Mouse (Mus musculus) skeletal muscle tissue, postnatal 0 days (tissue): ENCODE measurements around the gene Krt25. TPM values are rescaled to one million over a fixed set of nuclear protein-coding genes. Genes with fewer than 3 reads are reported as not detected.

ENCODE experiments used
- polyA plus RNA-seq: library from polyadenylated mRNA; unstranded; fragments of >200 nt; fragmentation: Nextera tagmentation; extraction: Ambion mirVana; gene quantifications from 2 replicates; pipeline ENCODE4 v1.2.1, GENCODE M21; 2015

Krt25 gene
- not detected in 2 replicates for polyA plus RNA-seq

DNA sequence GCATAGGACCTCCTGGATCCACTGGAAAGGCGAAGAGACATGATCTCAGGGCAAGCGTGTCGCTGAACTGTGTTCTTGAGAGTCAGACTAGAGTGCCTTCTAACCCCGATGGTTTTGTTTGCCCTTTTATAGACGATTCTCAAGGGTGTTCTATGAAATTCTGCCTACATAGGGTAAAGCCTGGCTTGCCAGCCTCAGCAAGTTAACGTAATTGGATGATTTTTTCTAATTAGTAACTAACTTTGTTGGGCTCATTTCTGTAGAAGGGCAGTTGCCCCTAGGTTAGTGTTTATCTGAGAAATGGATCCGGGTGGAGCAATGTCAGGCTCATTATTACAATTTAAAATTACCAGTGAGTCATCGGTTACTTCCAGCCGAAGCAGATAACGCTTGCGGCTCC, at the start of gene Krt25:
Krt25 (minus strand) TSS at position 101 of the 400 bp plus-strand sequence.

DNA sequence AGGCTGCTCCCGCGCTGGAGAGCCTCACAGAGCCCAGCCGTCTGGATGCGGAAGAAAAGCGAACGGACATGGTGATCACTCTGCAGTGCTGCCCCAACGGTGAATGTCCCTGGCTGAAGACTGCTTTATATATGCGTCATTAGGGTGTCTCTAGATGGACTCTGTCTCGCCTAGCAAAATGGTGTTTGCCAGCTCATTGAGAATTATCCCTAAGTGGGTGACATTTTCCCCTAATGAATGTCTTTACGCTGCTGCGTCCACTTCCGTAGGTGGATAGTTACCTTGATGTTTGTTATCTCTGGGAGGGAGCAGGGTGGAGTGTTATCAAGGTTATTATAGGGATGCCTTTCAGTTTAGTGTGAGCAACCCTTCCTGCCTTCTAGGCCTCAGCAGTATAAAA, 28.3 kb upstream of the Krt25 start, which contains the start of gene Krt27:
Krt27 (minus strand) TSS at position 101 of the 400 bp plus-strand sequence.

DNA sequence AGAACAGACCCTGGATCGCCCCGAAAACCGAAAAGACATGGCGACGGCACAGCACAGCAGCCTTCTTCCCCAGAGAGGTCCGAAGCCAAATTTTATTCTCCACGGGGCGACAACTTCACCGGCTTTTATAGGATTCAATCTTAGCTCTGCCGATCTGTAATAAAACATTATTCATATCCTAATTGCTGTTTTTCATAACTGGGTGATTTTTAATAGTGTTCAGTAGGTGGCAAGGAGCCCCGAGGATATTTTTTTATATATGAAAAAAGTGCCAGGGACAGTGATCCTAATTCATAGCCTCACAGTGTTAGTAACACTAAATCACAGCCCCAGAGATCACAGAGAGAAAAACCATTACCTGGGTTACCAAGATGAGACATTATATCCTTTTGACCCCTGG, 15.1 kb upstream of the Krt25 start, which contains the start of gene Krt26:
Krt26 (minus strand) TSS at position 101 of the 400 bp plus-strand sequence.

DNA sequence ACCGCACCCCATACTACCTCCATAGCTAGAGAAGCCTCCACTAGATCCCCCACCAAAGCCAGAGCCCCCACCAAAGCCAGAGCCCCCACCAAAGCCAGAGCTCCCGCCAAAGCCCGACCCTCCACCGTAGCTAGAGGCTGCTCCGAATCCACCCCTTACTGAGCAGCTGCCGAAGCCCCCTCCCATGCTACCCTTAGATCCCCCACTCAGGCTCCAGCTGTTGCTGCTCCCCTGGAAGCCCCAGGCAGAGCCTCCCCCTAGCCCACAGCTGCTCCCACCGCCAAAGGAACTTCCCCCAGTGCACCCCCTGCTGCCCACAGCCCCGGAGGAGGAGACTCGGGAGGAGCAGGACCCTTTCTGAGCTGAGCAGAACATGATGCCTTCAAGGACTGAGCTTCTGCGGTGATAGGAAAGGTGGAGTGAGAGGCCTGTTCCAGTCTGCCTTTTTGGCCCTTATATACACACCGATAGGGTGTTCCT, 37.9 kb downstream of the Krt25 start, which contains the start of gene Krt24:
Krt24 (minus strand) TSS at position 430 of the 480 bp plus-strand sequence.

Other genes with a start within 250 kb of the Krt25 start
- 0.06 and 0.09 TPM in 2 replicates for gene Tns4, start 233.6 kb downstream of the Krt25 start, polyA plus RNA-seq
- 0.21 and 0.23 TPM in 2 replicates for gene Ccr7, start 167.9 kb downstream of the Krt25 start, polyA plus RNA-seq
- gene Smarce1, start 91.9 kb downstream of the Krt25 start, polyA plus RNA-seq: 107 and 113 TPM in 2 replicates
- 0.81 and 1.5 TPM in 2 replicates for gene Krt222, start 78.9 kb downstream of the Krt25 start, polyA plus RNA-seq
- gene Krt24, start 37.7 kb downstream of the Krt25 start, polyA plus RNA-seq: not detected in 2 replicates
- gene Krt26, start 15.0 kb upstream of the Krt25 start, polyA plus RNA-seq: not detected in 2 replicates
- gene Krt27, start 28.2 kb upstream of the Krt25 start, polyA plus RNA-seq: not detected in 2 replicates
- gene Krt28, start 52.0 kb upstream of the Krt25 start, polyA plus RNA-seq: not detected in 2 replicates
- gene Krt10, start 66.4 kb upstream of the Krt25 start, polyA plus RNA-seq: 12.9 and 155 TPM in 2 replicates
- gene Krt12, start 99.3 kb upstream of the Krt25 start, polyA plus RNA-seq: 2.1 TPM in 1 of 2 replicates, not detected in the other
- 0.13 TPM in 1 of 2 replicates, not detected in the other for gene Krt20, start 115.2 kb upstream of the Krt25 start, polyA plus RNA-seq
- gene Krt23, start 170.2 kb upstream of the Krt25 start, polyA plus RNA-seq: 3.5 TPM in 1 of 2 replicates, not detected in the other
- gene Krt39, start 198.4 kb upstream of the Krt25 start, polyA plus RNA-seq: not detected in 2 replicates
- gene Krt40, start 220.2 kb upstream of the Krt25 start, polyA plus RNA-seq: not detected in 2 replicates
- not detected in 2 replicates for gene Krtap3-3, start 227.9 kb upstream of the Krt25 start, polyA plus RNA-seq
- not detected in 2 replicates for gene Krtap3-2, start 233.9 kb upstream of the Krt25 start, polyA plus RNA-seq
- not detected in 2 replicates for gene Gm11939, start 236.5 kb upstream of the Krt25 start, polyA plus RNA-seq
- gene Krtap3-1, start 243.7 kb upstream of the Krt25 start, polyA plus RNA-seq: not detected in 2 replicates